Mouse (Mus musculus) left cerebral cortex, adult 9 months (tissue): ENCODE measurements around the gene Pgls.
A peak's percentile ranks its signal among the peaks of the same experiment; 100 is the strongest.

Source experiments
- DNase-seq, 2 experiments: peaks; one replicate each; pipeline ENCODE4 v3.0.0; 2022; ENCODE audit warnings: low spot score in 2 of 2

Gene Pgls

DNA sequence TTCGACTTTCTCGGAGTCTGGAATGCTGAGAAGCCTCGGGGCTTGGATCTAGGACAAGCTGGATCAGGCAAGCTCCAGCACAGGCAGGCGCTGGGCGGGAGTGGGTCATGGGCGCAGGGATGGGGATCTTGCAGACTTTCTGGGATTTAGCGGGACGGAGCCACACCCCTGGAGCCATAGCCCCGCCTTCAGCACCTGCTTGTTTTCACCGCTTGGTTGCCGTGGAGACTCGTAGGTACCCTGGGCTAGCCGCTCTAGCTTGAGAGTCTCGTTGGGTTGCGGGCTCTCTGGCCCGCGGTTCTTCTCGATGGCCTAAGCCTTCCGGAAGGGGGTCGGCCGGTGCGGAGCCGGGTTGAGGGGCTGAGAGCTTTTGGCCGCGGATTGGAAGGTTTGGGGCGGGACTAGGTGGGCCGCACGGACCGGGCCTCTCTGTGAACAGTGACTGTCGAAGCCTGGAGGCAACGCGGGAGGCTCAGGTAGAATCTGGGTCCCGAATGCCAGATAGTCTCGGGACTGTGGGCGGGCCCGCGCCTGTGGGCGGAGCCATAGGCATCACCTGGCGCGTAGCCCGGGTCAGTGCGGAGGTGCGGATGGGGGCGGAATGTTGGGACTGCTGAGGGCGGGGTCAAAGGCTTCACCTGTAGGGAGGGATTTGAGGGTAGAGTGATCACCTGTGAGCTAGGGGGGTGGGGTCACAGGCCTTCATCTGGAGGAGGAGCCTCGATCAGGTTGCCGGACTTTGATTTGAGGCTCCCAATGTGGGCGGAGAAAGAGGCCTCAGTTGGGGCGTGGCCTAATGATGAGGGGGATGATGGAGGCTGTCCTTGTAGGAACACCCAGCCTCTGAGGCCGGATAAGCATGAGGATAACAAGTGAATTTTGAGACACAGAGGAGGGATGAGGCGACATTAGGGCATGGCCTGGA lies 22.3 kb upstream of the Pgls start:
- DNase-seq = peak; percentile 92 to 96

DNA sequence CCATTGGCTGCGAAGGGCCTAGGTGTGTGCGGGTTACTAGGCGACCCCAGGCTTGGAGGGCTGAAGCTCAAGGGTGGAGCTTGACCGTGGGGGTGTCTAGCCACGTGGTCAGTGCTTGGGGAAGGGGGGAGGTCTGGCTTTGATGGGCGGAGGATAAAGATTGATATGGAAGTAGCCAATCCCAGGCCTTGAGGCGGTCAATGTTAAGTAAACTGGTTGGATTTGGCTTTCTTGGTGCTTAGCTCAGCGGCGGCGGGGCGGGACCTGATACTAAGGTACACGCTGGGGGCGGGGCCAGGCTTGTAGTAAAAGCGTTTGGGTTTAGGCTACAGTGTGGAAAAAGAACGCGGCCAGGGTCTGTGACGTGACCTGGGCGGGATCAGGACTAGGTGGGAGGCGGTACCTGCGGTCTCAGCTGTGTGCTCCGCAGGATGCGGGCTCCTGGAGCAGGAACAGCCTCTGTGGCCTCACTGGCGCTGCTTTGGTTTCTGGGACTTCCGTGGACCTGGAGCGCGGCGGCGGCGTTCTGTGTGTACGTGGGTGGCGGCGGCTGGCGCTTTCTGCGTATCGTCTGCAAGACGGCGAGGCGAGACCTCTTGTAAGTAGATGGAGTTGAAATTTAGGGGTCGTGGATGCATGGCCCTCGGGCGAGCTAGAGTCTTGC lies 21.6 kb upstream of the Pgls start:
- peak; percentile 97 to 98 for DNase-seq

DNA sequence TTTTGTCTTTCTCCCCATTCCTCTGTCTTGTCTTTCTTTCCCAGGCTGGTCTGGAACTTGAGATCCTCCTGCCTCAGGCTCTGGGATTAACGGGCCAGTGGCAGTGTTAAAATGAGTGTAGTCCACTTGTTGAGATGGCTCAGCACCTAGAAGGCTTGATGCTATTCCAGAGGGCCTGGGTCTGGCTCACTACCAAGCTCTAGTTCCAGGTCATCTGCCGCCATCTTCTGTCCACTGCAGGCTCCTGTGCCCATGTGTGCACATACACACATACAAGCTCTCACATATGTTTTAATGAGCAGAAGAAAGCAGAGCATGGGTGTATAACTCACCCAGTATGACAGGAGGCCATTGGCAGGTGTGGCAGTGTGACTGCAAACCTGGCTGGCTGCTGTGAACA lies 19.9 kb upstream of the Pgls start:
- DNase-seq = no peak

DNA sequence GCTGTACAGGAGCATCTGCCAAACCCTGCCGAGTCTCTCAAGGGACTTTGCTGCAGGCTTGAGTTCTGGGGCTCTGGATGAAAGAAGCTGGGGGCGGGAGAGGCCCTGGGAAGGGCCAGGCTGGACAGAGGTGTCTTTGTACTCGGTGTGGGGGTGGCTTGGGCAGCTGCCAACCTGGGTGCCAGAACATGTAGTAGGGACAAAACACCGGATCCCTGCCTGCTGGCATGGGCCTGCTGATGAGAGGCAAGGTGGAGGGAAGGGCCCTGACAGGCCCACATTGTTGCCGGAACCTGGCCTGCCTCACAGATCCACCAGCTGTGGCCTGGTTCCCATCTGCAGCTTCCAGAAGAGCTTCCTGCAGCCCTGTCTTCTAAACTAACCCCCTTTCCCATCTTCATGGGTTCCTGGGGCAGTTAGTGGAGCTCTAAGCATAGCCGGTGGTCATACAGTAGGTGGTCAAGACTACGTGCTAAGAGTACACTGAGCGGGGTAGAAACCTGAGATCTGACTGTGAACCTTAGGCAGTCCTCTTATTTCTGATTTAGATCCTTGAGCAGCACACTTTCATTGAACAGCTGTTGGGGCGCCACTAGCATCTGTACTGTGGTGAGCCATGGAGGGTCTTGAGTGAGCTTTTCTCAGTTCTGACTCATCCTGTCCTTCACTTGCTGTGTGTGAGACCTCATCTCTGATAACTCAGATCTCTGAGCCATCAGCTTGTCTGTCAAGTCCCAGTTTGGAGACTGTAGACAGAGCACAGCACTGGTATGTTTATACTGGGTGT lies 18.9 kb upstream of the Pgls start:
- peak; percentile 68 to 90 for DNase-seq

DNA sequence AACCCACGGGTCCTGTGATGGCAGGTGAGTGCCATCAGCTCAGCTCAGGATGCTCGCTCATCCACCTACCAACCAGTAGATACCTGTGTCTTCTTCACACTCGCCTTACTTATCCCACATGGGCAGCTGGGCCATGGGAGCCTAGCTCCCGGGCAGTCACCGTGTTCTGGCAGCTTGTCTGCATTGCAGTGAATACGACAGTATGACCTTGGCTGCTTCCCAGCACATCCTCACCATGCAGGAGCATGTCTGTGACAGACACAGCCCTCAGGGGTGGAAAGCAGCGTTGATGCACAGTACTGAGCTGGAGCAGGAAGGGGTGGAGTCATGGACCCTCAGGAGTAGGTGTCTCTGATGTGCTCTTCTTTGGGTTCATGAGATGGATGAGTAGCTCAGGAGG lies 17.6 kb upstream of the Pgls start:
- DNase-seq = no peak

DNA sequence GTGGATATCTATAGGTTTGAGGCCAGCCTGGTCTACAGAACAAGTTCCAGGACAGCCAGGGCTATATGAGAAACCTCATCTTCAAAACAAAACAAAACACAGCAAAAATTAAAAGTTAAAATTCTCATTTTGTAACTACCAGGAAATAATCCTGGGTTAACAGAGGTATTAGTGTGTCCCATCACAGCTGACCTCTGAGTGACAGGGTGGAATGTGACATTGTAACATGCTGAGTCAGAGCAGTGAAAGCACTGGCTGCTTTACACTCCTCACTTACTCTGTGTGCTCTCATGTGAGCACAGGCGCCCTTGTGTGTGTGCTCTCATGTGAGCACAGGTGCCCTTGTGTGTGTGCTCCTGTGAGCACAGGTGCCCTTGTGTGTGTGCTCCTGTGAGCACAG lies 17.0 kb upstream of the Pgls start:
- no peak for DNase-seq

DNA sequence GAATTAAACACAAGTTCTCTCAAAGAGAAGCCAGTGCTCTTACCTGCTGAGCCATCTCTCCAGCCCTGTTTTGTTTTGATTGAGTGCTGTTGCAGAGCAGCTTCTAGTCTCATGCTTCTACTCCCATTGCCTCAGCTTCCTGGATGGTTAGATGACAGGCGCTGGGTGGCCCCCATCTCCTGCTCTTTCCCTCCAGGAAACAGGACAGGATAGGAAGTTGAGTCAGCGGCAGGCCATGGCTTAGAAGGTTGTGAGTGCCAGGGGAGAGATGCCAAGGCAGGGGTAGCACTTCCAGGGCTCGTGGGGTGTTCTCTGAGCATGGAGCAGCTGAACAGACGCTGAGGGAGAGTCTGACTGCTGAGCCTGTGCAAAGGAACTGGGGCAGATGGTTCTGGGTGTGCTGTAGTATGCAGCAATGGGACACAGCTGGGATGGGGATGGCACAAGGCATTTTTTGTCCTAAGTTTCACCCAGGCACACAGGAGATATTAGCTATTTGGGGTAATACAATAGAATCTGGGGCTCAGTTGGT lies 14.1 kb upstream of the Pgls start:
- no peak for DNase-seq

DNA sequence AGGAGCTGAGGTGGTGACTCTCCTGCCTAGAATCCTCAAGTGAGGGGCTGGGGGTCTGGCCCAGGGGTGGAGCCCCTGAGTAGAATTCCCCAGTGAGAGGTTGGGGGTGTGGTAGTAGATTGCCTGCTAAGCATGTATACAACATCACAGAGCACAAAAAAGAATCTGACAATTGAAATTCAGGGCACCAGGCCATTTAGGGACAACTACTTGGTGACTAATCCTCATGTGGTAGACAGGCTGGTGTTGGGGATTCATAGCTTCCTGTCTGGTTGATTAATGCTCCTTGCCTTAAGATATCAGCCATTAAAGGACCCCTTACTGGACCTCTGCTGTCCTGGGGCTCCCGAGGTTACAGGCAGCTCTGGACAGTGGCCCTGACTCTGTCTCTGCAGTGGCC lies 13.0 kb upstream of the Pgls start:
- DNase-seq = no peak

DNA sequence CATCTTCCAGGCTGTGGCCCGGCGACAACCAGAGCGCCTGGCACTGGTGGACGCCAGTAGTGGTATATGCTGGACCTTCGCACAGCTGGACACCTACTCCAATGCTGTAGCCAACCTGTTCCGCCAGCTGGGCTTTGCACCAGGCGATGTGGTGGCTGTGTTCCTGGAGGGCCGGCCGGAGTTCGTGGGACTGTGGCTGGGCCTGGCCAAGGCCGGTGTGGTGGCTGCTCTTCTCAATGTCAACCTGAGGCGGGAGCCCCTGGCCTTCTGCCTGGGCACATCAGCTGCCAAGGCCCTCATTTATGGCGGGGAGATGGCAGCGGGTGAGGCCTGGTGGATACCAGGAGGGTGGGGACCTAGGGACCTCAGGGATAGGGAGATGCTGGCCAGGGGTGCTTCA lies 12.5 kb upstream of the Pgls start:
- no peak for DNase-seq

DNA sequence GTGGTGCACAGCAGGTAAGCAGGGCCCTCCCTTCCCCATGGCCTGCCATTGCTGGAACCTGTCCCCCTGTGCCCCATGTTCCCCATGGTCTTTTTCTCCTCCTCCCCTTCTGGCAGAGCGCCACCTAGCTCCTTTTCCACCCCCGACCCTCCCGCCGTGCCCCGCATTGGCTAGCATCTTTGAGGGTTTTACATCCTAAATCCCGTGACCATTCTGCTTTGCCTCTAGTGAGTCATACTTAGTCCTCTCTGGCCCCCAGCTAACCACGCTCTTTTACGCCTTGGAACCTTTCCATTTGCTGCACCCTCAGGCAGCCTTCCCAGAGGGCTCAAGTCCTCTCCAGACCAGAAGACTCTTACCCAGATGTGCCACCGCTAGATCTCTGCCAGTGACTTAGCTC lies 11.8 kb upstream of the Pgls start:
- no peak for DNase-seq

DNA sequence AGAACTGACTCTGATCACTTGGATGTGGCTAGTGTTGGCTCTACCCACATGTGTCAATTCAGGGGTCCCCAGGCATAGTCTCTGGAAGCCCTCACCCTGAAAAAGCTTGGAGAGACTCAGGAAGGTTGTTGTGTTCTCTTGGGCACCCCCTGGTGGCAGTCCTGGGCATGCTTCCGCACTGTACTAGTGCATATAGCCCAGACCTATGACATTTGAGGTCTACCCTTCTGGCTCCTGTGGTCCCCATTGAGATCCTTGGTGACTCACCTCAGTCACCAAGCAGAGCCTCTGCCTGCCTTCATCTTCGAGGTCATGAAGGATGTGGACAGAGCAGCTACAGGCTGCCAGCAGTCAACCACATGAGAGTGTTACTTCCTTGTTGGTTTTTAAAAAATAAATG lies 5.1 kb upstream of the Pgls start:
- DNase-seq = no peak

DNA sequence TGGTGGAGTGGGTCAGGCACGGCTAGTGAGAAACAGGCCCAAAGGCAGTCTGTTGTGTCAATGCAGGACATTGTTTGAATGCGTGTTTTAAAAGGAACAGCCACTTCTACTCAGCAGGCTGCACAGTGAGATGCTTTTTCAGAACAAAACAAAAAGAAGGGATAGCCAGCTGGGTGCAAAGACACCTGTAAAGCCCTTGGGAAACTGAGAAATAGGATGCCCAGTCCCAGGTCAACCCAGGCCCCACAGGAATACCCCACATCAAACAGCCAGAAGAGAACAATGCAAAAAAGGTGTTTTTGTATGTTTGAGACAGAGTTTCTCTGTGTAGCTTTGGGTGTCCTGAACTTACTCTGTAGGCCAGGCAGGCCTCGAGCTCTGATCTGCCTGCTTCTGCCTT lies 3.2 kb upstream of the Pgls start:
- DNase-seq = no peak

DNA sequence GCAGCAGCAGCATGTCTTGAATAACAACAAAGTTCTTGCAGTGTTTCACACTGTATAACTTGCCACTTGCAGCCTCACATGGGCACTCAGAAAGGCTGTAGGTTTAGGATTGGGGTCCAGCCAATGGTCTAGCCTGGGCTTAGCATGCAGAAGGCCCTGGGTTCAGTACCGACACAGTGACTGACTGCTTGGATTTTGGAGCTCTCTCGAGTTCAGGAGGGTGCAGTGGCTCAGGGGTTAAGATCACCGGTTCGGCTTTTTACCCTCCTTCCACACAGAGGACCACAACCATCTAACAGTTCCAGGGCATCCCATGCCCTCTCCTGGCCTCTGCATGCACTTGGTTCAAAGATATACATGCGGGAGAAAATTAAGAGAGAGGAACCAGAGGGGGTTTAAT lies 959 bp upstream of the Pgls start:
- no peak for DNase-seq

DNA sequence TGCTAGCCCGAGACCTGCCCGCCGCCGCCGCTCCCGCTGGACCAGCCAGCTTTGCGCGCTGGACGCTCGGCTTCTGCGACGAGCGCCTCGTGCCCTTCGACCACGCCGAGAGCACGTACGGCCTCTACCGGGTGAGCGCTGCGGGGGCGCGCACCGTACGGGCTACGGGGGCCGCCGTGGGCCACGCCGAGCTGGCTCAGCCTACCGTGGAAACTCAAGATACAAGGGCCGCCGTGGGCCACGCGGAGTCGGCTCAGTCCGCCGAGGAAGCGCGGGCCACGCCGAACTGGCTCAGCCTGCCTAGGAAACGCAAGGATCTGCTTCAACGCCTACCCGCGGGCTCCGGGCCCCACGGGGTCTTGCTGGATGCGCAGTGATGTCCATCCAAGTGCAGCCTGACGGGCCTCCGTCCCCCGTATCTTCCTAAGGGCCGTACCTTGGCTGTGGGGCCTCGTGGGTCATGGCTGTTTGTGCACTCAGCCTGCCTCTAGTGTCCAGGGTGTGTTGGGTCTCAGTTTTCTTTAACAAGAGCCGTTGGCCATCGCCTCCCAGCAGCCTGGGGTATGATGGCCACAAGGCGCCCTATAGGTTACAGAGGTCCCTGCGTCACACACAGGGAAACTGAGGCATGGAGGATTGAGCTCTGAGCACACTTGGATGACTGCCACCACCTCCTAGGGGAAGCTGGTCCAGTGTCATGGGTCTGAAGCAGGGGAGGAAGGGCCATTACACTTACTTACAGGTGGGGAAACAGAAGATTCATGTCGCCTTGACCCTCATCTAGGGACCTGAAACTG lies 596 bp downstream of the Pgls start:
- peak; percentile 84 to 92 for DNase-seq

DNA sequence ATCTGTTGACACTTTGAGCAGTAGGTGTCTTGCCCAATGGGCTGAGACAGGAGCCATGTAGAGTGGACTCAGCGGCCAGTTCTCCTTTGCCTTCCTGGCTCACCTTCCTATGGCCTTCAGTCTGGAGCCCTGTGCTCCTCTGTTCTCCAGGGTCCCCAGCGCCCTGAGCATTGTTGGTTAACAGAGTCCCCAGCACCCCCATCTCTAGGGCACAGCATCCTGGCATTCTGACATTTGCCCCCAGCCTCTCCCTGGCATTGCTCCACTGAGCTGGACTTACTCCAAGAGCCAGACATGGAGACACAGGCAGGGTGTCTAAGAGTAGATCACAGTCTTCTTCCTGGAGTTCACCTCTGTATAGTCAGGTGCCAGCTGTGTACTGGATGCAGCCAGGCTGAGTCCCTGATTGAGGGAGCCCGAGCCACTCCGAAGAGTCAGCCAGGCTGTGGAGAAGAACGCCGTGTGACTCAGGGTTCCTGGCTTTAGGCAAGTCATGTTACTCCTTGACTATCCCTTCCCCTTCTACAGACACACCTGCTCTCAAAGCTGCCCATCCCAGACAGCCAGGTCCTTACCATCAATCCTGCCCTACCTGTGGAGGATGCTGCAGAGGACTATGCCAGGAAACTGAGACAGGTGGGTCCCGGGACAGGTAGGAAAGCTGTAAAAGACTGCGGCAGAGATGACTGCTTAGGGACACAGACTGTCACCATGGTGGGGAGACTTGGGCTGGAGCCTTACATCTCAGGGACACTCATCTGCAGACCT lies 1.8 kb downstream of the Pgls start:
- no peak for DNase-seq

DNA sequence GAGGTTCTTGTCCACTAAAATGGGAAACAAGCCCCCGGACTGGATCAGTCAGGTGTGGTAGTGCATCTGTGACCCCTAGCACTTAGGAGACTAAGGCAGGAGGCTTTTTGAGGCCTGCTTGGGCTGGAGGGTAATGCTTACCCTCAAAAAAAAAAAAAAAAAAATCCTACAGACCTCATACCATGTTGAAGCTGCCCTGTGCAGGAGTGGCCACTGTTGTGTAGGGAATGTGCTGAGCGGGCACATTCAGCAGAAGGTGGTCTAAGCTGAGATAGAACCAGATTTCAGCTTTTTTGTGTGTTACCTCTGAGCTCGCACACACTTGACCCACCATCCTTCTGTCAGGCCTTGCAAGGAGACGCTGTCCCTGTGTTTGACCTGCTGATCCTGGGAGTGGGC lies 2.3 kb downstream of the Pgls start:
- no peak for DNase-seq

DNA sequence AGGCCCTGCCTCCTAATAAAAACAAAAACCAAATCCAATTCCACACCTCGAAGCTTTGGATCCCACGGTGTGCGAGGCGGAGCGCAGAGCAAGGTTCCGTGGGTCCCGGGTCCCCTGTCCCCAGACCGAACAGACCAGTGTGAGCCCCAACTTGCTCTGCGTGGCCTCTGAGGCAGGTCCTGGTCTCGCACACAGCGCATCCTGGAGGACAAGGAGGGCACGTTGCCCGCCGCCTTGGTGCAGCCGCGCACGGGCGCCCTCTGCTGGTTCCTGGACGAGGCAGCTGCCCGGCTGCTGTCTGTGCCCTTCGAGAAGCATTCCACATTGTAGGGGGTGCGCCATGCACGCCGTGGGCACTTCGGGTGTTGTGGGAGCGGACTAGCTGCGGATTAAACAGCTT lies 3.9 kb downstream of the Pgls start:
- DNase-seq = peak; percentile 67 to 91

DNA sequence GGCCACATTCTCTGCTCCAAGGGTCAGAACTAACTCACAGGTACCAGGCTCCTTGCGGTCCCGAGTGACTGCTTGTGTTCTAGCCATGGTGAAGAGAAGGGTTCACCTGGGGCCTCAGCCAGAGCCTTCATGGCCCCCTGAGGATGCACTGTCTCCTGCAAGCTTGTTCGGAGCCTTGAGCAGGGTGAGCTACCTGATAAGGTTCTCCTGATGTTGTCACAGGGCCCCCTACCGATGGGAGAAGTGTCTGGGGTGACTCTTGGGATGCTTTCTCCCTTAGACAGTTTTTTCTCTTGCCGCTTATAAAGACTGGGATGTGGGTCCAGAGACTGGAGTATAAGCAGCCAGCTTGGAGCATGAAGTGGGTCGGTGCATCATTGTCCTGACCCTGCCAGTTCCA lies 4.4 kb downstream of the Pgls start:
- no peak for DNase-seq

DNA sequence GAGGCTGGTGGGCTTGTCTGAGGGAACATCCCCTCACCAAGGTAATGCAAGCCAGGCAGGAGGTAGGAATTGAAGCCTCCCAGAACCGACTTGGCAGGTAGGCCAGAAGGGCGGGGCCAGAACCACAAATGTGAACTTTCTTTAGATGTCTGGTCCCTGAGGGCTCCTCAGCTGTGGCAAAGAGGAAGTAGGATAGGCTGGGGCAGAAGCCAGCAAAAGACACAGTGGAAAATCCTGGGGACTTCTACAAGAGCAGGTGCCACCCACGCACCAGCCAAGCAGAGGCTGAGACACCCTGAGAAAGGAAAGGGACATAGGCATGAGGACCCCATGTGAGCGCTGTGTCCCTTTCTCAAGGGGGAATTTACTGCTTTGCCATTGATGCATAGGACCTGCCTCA lies 4.8 kb downstream of the Pgls start:
- no peak for DNase-seq

DNA sequence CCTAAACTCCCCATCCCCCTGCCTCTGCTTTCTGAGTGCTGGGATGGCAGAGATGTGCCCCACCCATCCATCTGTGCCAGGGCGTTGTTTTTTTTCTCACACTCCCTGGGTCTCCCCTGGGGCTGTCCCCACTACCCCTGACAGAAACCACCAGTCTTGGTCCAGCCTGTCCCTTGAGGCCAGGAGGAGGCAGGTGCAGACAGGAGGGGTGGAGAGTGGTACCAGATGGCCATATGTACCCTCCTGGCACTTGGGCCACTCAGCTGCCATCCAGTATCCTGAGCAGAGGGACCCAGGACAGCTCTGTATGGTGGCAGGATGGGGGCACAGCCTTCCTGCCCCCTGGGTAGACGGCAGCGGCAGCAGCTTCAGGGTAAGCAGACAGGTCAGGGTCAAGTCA lies 5.5 kb downstream of the Pgls start, which contains the start of gene Fam129c:
Fam129c (plus strand) TSS at position 198 of the 400 bp plus-strand sequence.
- DNase-seq = no peak

DNA sequence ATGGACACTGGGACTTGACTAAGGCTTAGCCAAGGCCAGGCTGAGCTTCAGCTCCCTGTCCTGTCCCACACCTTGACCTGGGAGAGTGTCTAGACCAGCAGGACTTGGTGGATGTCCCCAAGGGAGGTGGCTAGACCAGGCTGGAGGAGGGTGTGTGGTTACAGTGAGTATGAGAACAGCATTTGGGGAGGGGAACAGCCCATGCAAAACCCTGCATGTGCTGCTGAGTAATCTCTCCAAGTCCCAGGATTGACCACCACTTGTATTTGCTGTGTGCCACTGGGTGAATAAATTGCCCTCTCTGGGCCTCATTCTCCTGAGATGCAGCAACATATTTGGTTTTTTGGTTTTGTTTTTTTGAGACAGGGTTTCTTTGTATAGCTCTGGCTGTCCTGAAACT lies 6.4 kb downstream of the Pgls start:
- DNase-seq = no peak
